In the genomic region with DNA sequence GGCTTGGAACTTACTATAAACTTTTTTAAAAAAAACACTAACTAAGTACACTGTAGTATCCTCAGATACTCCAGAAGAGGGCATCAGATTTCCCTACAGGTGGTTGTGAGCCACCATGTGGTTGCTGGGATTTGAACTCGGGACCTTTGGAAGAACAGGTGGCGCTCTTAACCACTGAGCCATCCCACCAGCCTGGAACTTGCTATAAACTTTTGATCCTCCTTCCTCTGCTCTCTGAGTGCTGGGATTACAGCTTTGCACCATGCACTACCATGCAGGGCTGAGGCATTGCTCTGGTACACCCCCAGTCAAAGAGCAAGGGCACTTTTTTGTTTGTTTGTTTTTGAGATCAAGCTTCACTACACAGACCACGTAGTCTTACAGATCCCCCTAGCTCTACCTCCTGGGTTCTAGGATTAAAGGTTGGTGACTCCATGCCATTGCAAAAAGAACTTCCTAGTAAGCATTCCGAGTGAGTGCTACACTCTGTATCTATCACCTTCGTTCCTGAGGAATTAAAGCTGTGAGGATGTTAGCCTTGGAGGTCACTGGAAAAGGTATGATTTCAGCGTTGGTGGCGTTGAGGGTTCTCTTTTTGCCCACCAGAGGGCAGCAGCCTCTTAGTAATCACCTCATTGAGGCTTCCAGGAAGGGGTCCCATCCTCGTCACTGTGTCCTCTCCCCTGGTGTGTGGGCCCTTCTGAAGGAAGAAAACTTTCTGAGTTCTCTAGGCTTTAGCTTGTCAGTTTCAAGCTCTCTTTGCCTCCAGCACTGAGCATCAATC, we compare ENCODE assay signal across 8 mouse cellular contexts. TPM values are rescaled to one million over a fixed set of nuclear protein-coding genes. Genes with fewer than 3 reads are reported as not detected.
A peak's percentile ranks its signal among the peaks of the same experiment; 100 is the strongest.
DNase-seq lines count a peak whose midpoint lies in the region; ATAC-seq and TF ChIP-seq lines count a peak whose summit lies in the region.

No protein-coding gene starts in this region.

- H3K27ac ChIP-seq in kidney, adult 2 months (ENCODE audit: insufficient read depth, low read depth, low read length), result no peak overlapping the region
- H3K27ac ChIP-seq in liver, postnatal 0 days (ENCODE audit: low read depth), result no peak overlapping the region

- peak; percentile 67 for ATAC-seq in erythroid progenitor cell, adult 5-6 weeks (replicated peaks; ENCODE audit: low FRiP score, poor library complexity, severe bottlenecking)
- ATAC-seq in liver, postnatal 0 days, result no peak

- no peak for TF ChIP-seq POLR2A in kidney, adult 2 months (IDR thresholded peaks at IDR 0.05; ENCODE audit: low read depth, low read length)

- TF ChIP-seq CTCF in C2C12 (IDR thresholded peaks at IDR 0.05; ENCODE audit: control insufficient read depth, insufficient read depth, insufficient read length), result peak; percentile 27
- TF ChIP-seq CTCF in kidney, adult 2 months (conservative IDR thresholded peaks at IDR 0.05; ENCODE audit: insufficient read depth, insufficient read length, low read depth, low read length), result peak; percentile 84
- peak; percentile 87 for TF ChIP-seq CTCF in liver, postnatal 0 days (IDR thresholded peaks at IDR 0.05; ENCODE audit: low read depth)

- no peaks in the 10 kb centered on the region for H3K79me3 ChIP-seq in C2C12 (ENCODE audit: low read depth)

- H3K4me1 ChIP-seq in kidney, adult 2 months (ENCODE audit: control insufficient read depth, insufficient read depth, low read length), result no peaks in the 10 kb centered on the region
- no peaks in the 10 kb centered on the region for H3K4me1 ChIP-seq in liver, postnatal 0 days (ENCODE audit: insufficient read depth)

- H3K36me3 ChIP-seq in C2C12 (ENCODE audit: control insufficient read depth, insufficient read depth), result no peaks in the 10 kb centered on the region
- H3K36me3 ChIP-seq in kidney, adult 2 months (ENCODE audit: control insufficient read depth, insufficient read depth, low read length), result no peaks in the 10 kb centered on the region
- H3K36me3 ChIP-seq in liver, postnatal 0 days (replicated peaks; ENCODE audit: insufficient read depth, low read length), result no peaks in the 10 kb centered on the region

- H3K4me2 ChIP-seq in liver, postnatal 0 days (ENCODE audit: low read depth, low read length), result no peak overlapping the region

- no peak overlapping the region for H3K4me3 ChIP-seq in C2C12 (ENCODE audit: insufficient read depth, poor library complexity, severe bottlenecking)
- H3K4me3 ChIP-seq in kidney, adult 2 months (ENCODE audit: insufficient read depth, low read depth, low read length), result no peak overlapping the region
- H3K4me3 ChIP-seq in liver, postnatal 0 days (ENCODE audit: low read depth, low read length), result no peak overlapping the region

- H3K9me3 ChIP-seq in liver, postnatal 0 days (ENCODE audit: low read length), result no peaks in the 10 kb centered on the region

- H3K79me2 ChIP-seq in C2C12 (ENCODE audit: control insufficient read depth, insufficient read depth), result no peaks in the 10 kb centered on the region

- H3K27me3 ChIP-seq in C2C12 (ENCODE audit: control insufficient read depth, insufficient read depth, insufficient read length), result no peaks in the 10 kb centered on the region
- H3K27me3 ChIP-seq in kidney, adult 2 months (replicated peaks; ENCODE audit: control insufficient read depth, insufficient read depth, low read length), result no peaks in the 10 kb centered on the region
- H3K27me3 ChIP-seq in liver, postnatal 0 days (ENCODE audit: insufficient read depth, low read length), result no peaks in the 10 kb centered on the region

- no peak for TF ChIP-seq EP300 in liver, postnatal 0 days (IDR thresholded peaks at IDR 0.05; ENCODE audit: low read depth)

- no peak overlapping the region for H3K9ac ChIP-seq in liver, postnatal 0 days (replicated peaks)

- WGBS in kidney, adult 2 months, result 28% methylated on average over 8 of the region's 8 CpGs
- 26% methylated on average over 8 of the region's 8 CpGs for WGBS in liver, postnatal 0 days (ENCODE audit: insufficient replicate concordance)

- DNase-seq in 3T3-L1 (ENCODE audit: low read depth, low spot score), result peak; percentile 73
- DNase-seq in brain, adult 2 months (ENCODE audit: low read depth, low spot score), result peak; percentile 55
- DNase-seq in kidney, adult 2 months, result peak; percentile 53
- peak; percentile 58 for DNase-seq in liver, postnatal 0 days
- DNase-seq in retina, adult 2 months (ENCODE audit: low read depth, low spot score), result peak; percentile 30
- DNase-seq in urinary bladder, postnatal 25 days (ENCODE audit: low spot score), result peak; percentile 51

- no peak overlapping the region for H3ac ChIP-seq in C2C12 (ENCODE audit: control insufficient read depth, insufficient read length, low read depth)

TF ChIP-seq in C2C12, 6 proteins besides CTCF, POLR2A, EP300 and RAD21:
- TF ChIP-seq FOSL1 (IDR thresholded peaks at IDR 0.05; ENCODE audit: insufficient read depth, low read length, poor library complexity, severe bottlenecking), result no peak
TF ChIP-seq in C2C12: peak in this region for 0.

RNA-seq across cellular contexts. Expression of gene 5730409E04Rik, which starts 9.5 kb away (rescaled TPM):
- polyA plus RNA-seq in C2C12 (2012; fragmentation: generic; extraction: Trizol), result 2.4 TPM
- not detected in 2 replicates for total RNA-seq in erythroid progenitor cell, adult 5-6 weeks (2015; ENCODE audit: low replicate concordance)
- total RNA-seq in erythroid progenitor cell, adult 5-6 weeks (2017; ENCODE audit: low replicate concordance), result 0.39 TPM in 1 of 2 replicates, not detected in the other
- 6.9 and 7.5 TPM in 2 replicates for polyA plus RNA-seq in kidney, adult 2 months (2012; rRNA removed)
- polyA plus RNA-seq in liver, postnatal 0 days (2015; fragmentation: Nextera tagmentation; extraction: Ambion mirVana), result 0.34 and 0.41 TPM in 2 replicates

RNA-seq across cellular contexts. Expression of gene Clspn, which starts 43.4 kb away (rescaled TPM):
- 11.4 TPM for polyA plus RNA-seq in C2C12 (2012; fragmentation: generic; extraction: Trizol)
- 76.3 and 172 TPM in 2 replicates for total RNA-seq in erythroid progenitor cell, adult 5-6 weeks (2015; ENCODE audit: low replicate concordance)
- total RNA-seq in erythroid progenitor cell, adult 5-6 weeks (2017; ENCODE audit: low replicate concordance), result 304 and 354 TPM in 2 replicates
- 0.11 and 0.14 TPM in 2 replicates for polyA plus RNA-seq in kidney, adult 2 months (2012; rRNA removed)
- polyA plus RNA-seq in liver, postnatal 0 days (2015; fragmentation: Nextera tagmentation; extraction: Ambion mirVana), result 17.2 and 20.6 TPM in 2 replicates

Comparison
In these comparisons a context has a peak if more than half of its experiments do, and no peak if none do; other contexts are left out.
1. CTCF ChIP-seq: peak in every context shown above with its lines; median percentile 87 in liver, postnatal 0 days; 84 in kidney, adult 2 months; 27 in C2C12.
2. RNA of gene Clspn, which starts 43.4 kb away (polyA plus RNA-seq): 17.2 to 20.6 TPM in liver, postnatal 0 days and 11.4 TPM in C2C12 (single experiment); 0.11 to 0.14 TPM in kidney, adult 2 months; every median in the first group is over 10 times any median in the second.
3. Peak in every context shown above with its lines, with median percentiles within 50 percentile points of each other: DNase-seq.